Mouse (Mus musculus): ENCODE measurements at regions not wholly inside any gene's neighbourhood (a gene's known extent, or its start where the extent isn't known, plus 50 kb on each side); places are given as distances from the start of the nearest gene placed in this dataset.

GRCm38 (mm10) chr9:35335888-35336700 is 68.4 kb downstream of the Rpusd4 start:
- Histone ChIP-seq H3K4me1 (ENCODE audit: control insufficient read depth, insufficient read depth, low read length) (no peaks in the 10 kb centered on the region), H3K36me3 (ENCODE audit: control insufficient read depth, insufficient read depth, low read length) (no peaks in the 10 kb centered on the region), H3K27me3 (replicated peaks; ENCODE audit: control insufficient read depth, insufficient read depth, low read length) (no peaks in the 10 kb centered on the region), H3K27ac (ENCODE audit: insufficient read depth, low read depth, low read length) (no peak overlapping the region), H3K4me3 (ENCODE audit: insufficient read depth, low read depth, low read length) (no peak overlapping the region)
- no peak for DNase-seq
- WGBS = 56% methylated on average over 15 of the region's 15 CpGs
- TF ChIP-seq POLR2A (IDR thresholded peaks at IDR 0.05; ENCODE audit: low read depth, low read length) = no peak
- no peak for TF ChIP-seq CTCF (conservative IDR thresholded peaks at IDR 0.05; ENCODE audit: insufficient read depth, insufficient read length, low read depth, low read length)

GRCm38 (mm10) chr9:35336701-35337055 is 69.0 kb downstream of the Rpusd4 start:
- Histone ChIP-seq H3K36me3 (ENCODE audit: control insufficient read depth, insufficient read depth, low read length) (no peaks in the 10 kb centered on the region), H3K4me3 (ENCODE audit: insufficient read depth, low read depth, low read length) (no peak overlapping the region), H3K27ac (ENCODE audit: insufficient read depth, low read depth, low read length) (no peak overlapping the region), H3K27me3 (replicated peaks; ENCODE audit: control insufficient read depth, insufficient read depth, low read length) (no peaks in the 10 kb centered on the region), H3K4me1 (ENCODE audit: control insufficient read depth, insufficient read depth, low read length) (no peaks in the 10 kb centered on the region)
- DNase-seq = no peak
- TF ChIP-seq CTCF (conservative IDR thresholded peaks at IDR 0.05; ENCODE audit: insufficient read depth, insufficient read length, low read depth, low read length) (no peak), POLR2A (IDR thresholded peaks at IDR 0.05; ENCODE audit: low read depth, low read length) (no peak)
- WGBS = 77% methylated on average over 5 of the region's 5 CpGs

- Histone ChIP-seq H3K27ac (ENCODE audit: insufficient read depth, low read depth, low read length) (no peak overlapping the region), H3K36me3 (ENCODE audit: control insufficient read depth, insufficient read depth, low read length) (no peaks in the 10 kb centered on the region), H3K27me3 (replicated peaks; ENCODE audit: control insufficient read depth, insufficient read depth, low read length) (no peaks in the 10 kb centered on the region), H3K4me3 (ENCODE audit: insufficient read depth, low read depth, low read length) (no peak overlapping the region), H3K4me1 (ENCODE audit: control insufficient read depth, insufficient read depth, low read length) (no peaks in the 10 kb centered on the region)
- TF ChIP-seq CTCF (conservative IDR thresholded peaks at IDR 0.05; ENCODE audit: insufficient read depth, insufficient read length, low read depth, low read length) = no peak
- TF ChIP-seq POLR2A (IDR thresholded peaks at IDR 0.05; ENCODE audit: low read depth, low read length) = no peak
- 90% methylated on average over 5 of the region's 5 CpGs for WGBS
- DNase-seq = no peak
Measured at GRCm38 (mm10) chr9:35338858-35339257, 71.2 kb downstream of the Rpusd4 start.

- Histone ChIP-seq H3K27me3 (replicated peaks; ENCODE audit: control insufficient read depth, insufficient read depth, low read length) (no peaks in the 10 kb centered on the region), H3K27ac (ENCODE audit: insufficient read depth, low read depth, low read length) (no peak overlapping the region), H3K4me1 (ENCODE audit: control insufficient read depth, insufficient read depth, low read length) (no peaks in the 10 kb centered on the region), H3K36me3 (ENCODE audit: control insufficient read depth, insufficient read depth, low read length) (no peaks in the 10 kb centered on the region), H3K4me3 (ENCODE audit: insufficient read depth, low read depth, low read length) (no peak overlapping the region)
- 80% methylated on average over 10 of the region's 10 CpGs for WGBS
- DNase-seq = no peak
- TF ChIP-seq CTCF (conservative IDR thresholded peaks at IDR 0.05; ENCODE audit: insufficient read depth, insufficient read length, low read depth, low read length) (no peak), POLR2A (IDR thresholded peaks at IDR 0.05; ENCODE audit: low read depth, low read length) (no peak)
Measured at GRCm38 (mm10) chr9:35339492-35340262, 72.0 kb downstream of the Rpusd4 start.

- Histone ChIP-seq H3K27ac (ENCODE audit: insufficient read depth, low read depth, low read length) (no peak overlapping the region), H3K4me3 (ENCODE audit: insufficient read depth, low read depth, low read length) (no peak overlapping the region), H3K36me3 (ENCODE audit: control insufficient read depth, insufficient read depth, low read length) (no peaks in the 10 kb centered on the region), H3K4me1 (ENCODE audit: control insufficient read depth, insufficient read depth, low read length) (no peaks in the 10 kb centered on the region), H3K27me3 (replicated peaks; ENCODE audit: control insufficient read depth, insufficient read depth, low read length) (no peaks in the 10 kb centered on the region)
- no peak for DNase-seq
- TF ChIP-seq POLR2A (IDR thresholded peaks at IDR 0.05; ENCODE audit: low read depth, low read length) (no peak), CTCF (conservative IDR thresholded peaks at IDR 0.05; ENCODE audit: insufficient read depth, insufficient read length, low read depth, low read length) (no peak)
- WGBS = 96% methylated on average over 4 of the region's 4 CpGs
Measured at GRCm38 (mm10) chr9:35340263-35340573, 72.6 kb downstream of the Rpusd4 start.

- no peaks in the 10 kb centered on the region for H3K36me3 ChIP-seq (ENCODE audit: control insufficient read depth, insufficient read depth, low read length)
- TF ChIP-seq POLR2A (IDR thresholded peaks at IDR 0.05; ENCODE audit: low read depth, low read length) (no peak), CTCF (conservative IDR thresholded peaks at IDR 0.05; ENCODE audit: insufficient read depth, insufficient read length, low read depth, low read length) (no peak)
- no peak for DNase-seq
- no peaks in the 10 kb centered on the region for H3K4me1 ChIP-seq (ENCODE audit: control insufficient read depth, insufficient read depth, low read length)
- WGBS = 62% methylated on average over 3 of the region's 3 CpGs
- no peaks in the 10 kb centered on the region for H3K27me3 ChIP-seq (replicated peaks; ENCODE audit: control insufficient read depth, insufficient read depth, low read length)
- H3K27ac ChIP-seq (ENCODE audit: insufficient read depth, low read depth, low read length) = no peak overlapping the region
- no peak overlapping the region for H3K4me3 ChIP-seq (ENCODE audit: insufficient read depth, low read depth, low read length)
Measured at GRCm38 (mm10) chr9:35340811-35341210, 73.1 kb downstream of the Rpusd4 start.

- H3K27ac ChIP-seq (ENCODE audit: insufficient read depth, low read depth, low read length) = no peak overlapping the region
- no peaks in the 10 kb centered on the region for H3K4me1 ChIP-seq (ENCODE audit: control insufficient read depth, insufficient read depth, low read length)
- H3K27me3 ChIP-seq (replicated peaks; ENCODE audit: control insufficient read depth, insufficient read depth, low read length) = no peaks in the 10 kb centered on the region
- no peak overlapping the region for H3K4me3 ChIP-seq (ENCODE audit: insufficient read depth, low read depth, low read length)
- no peak for TF ChIP-seq POLR2A (IDR thresholded peaks at IDR 0.05; ENCODE audit: low read depth, low read length)
- TF ChIP-seq CTCF (conservative IDR thresholded peaks at IDR 0.05; ENCODE audit: insufficient read depth, insufficient read length, low read depth, low read length) = no peak
- H3K36me3 ChIP-seq (ENCODE audit: control insufficient read depth, insufficient read depth, low read length) = no peaks in the 10 kb centered on the region
- DNase-seq = no peak
- 92% methylated on average over 5 of the region's 5 CpGs for WGBS
Measured at GRCm38 (mm10) chr9:35341386-35341785, 73.7 kb downstream of the Rpusd4 start.

Measured in kidney, adult 2 months (tissue).